Mouse (Mus musculus) 416B (cell line): ENCODE results near the gene Kcna2.
A peak's percentile ranks its signal among the peaks of the same experiment; 100 is the strongest.

Experiments
- DNase-seq: peaks from one replicate; pipeline ENCODE4 v3.0.0; 2011; ENCODE audit warnings: low read depth

The Kcna2 gene

DNA sequence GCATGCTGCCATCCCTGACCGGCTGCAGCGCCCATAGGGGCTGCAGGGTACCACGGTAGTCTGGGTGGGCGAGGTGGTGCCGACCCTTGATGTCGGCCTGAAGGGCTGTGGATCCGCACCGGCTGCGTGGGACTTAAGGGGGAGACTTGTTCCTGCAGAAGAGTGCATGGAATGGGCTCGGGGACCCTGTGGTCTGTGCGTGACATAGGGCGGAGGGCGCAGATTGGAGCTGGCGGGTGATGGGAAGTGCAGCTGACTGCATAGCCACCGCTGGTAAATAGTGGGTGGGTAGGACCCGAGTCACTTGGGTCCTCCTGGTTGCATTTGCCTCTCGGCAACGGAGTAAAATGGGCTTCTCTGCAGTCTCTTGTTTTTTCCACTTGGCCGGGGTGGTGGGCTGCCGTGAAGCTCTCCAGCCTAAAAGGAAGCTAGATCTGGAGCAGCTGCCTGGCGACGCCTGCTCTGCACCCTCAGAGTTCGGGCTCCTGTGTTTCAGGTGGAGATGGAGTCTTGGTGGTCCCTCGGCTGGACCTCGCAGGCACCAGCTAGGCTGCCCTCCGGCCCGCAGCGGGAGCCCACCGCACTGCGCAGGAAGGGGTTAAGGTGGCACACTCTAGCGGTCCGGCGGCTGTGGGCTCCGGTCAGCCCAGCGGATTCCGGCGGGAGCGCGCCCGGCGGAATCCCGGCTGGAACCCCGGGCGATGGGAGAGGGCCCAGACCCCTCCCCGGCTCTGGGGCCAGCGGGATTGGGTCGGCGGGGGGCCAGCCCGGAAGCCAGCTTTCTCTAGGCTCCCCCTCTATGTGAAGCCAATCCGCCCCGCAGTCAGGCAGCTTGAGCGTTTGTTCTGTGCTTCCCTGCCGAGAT is 1.1 kb downstream of the Kcna2 start:
- DNase-seq, result no peak

DNA sequence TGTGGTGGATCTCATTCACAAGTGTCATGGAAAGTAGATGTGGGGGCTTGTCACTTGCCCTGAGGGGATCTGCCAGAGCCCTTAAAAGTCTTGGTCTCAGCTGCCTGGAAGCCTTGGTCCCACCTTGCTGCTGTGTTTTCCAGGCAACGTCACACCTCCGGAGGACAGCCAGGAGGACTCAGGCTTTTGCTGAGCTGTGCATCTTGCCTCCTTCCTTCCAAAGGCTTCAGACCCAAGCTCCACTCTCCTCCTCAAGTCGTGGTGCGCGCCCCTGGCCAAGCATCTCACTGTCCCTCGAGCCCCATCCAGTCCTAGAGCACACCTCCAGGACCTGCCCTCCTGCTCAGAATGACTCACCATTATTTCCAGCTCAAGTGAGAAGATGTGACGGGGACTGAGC is 2.1 kb downstream of the Kcna2 start:
- DNase-seq, result no peak

DNA sequence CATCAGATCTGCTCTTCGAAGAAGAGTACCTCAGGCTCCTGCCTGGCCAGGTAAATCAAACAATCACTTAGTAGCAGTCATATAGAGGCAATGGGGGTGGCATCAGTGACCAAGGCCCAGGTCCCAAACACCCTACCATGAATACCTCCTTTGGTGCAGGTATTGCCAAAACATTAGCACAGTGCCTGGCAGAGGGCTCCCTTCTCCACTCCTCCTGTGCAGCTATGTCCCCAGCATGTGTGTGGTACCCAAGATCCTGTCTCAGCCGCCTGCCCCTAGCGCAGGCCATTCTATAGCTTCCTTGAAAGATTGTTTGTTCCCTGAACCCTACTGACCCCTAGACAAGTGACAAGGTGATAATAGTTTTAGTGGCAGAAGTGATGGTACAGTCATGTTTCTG is 2.5 kb downstream of the Kcna2 start:
- DNase-seq, result no peak

DNA sequence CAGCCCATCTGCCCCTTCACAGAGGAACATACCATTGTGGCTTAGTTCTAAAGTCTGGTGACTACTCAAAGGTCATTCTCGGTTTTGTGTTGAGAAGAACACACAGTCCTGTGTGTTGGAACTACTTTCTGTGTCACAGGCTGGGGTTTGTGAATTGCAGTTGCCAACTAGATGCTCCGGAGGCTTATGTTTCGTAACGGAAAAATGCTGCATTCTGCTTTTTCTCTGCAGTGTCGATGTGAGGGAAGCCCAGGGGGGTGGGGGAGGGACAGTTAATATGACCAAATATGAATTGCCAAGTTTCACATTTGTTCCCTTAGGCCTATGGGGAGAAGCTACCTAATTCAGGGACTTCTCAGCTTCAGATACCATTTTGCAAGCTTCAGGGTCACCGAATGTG is 5.0 kb downstream of the Kcna2 start:
- no peak for DNase-seq

DNA sequence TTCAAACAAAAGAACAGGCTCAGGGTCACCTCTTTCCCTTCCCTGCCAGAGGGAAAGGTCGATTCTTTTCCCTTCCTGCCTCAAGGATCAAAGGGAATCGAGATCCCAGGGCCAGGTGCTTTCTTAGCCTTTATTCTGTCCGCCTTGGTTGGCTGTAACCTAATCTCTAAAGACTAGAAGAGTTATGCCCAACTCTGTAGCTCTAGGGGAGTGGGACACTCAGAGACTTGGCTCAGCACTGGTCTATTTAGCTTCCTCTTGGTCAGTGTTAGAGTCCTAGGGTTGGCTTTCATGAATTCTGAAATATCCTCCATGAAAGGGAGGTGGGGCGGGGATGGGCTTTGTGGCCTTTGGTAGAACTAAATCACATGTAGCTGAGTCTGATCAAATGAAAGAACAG is 11.6 kb downstream of the Kcna2 start:
- no peak for DNase-seq

DNA sequence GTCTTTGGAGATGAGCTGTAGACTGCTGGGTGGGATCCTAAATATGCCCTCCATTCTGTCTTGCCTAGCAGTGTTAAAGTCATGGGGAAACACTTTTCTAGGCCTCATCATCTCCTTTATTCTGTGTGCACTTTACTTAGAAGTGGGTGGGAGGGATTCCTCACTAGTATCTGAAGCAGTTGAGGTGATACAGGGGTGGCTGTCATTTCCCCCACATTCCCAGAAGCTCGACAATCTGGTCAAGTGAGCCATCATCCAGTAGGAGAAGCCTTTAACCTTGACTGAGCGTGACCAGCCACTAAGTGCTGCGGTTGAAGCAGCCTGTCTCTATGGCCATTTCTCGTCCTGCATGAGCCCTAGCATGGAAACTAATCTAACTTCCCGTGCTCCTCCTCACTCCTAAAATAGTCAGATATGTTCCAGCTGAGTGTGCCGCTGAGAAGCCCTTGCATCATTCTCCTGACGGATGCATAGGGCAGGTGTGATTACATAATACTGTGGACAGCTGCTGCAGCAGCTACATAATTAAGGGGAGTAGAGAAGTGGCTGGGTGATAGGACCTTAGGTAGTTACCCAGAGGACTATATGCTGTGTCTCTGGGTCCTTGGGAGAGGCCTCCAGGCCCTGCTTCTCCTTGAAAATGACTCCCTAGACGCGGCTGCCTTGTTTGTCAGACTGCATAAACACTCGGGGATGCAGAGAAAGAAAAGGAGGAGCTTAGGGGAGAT is 12.2 kb downstream of the Kcna2 start:
- DNase-seq, result no peak

DNA sequence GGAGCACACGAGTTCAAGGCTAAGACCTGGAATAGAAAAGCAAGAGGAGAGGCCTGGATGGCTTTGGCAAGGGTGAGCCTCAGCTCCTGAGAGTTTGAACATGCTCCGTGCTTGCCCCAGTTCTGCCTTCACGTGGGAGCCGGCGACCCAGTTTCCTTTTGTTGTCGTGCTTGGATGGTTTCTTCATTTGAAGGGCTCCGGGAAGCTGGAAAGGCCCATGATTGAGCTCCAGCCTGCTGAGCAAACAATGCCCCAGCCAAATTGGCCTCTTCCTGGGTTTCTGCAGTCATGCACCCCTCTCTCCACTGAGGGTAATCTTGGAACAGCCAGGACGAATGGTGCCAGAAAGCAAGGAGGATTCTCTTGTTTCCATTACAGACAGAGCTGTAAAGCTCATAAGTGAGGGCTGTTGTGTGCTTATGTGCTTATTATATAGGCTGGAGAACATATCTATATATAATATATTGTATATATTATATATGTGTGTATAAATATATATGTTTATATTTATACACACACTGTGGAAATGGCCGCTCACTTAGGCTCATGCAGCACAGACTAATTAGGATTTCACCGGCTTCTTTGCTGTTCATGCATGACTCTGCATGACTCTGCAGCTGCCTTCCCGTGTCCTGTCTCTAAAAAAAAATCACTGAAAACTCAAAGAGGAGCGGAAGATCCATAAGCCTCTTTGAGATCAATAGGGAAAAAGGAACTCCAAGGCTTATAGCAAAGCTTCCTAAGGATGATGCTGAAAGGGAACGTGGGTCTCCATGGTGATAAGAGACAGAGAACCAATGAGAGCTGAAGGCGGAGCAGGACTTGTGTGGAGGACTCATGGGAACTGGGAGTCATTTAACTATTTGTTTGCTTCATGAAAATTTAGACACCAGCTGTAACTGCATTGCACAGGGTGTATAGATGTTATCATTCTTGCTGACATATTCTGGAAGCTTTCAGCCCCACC is 13.1 kb downstream of the Kcna2 start:
- no peak for DNase-seq

DNA sequence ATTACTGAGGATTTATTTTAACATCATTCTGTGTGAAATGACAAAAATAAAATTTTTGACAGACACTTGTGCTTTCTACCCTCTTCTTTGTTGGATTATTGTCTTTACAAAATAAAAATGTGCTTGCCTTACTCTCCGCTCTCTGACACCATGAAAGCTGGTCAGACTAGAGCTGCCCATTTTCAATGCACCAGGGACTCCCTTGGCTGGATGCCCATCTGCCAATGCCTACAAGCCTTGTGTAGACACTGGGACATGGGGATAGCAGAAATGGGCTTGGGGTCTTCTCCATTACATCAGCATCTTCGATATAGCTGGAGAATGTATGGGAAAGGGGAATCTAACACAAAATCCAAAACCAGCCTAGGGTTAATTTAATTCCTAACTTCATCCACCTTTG is 14.0 kb downstream of the Kcna2 start:
- no peak for DNase-seq

DNA sequence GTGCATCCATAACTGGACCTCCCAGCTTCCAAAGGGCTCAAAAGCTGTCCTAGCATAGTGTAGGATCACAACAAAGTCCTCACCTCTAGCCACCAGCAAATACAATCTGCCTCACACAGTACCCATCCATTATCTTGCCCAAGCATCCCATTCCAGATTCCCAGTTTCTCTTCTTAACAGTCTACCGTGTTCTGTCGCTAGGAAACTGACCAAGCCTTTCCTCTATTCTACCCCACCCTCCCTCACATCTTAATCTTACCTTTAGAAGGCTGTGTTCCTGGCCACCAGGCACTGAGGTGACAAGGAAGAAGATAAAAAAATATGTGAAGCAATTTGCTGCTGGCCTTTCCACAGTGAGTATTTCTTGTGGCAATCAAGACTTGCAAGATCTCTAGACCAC is 14.8 kb downstream of the Kcna2 start:
- no peak for DNase-seq

DNA sequence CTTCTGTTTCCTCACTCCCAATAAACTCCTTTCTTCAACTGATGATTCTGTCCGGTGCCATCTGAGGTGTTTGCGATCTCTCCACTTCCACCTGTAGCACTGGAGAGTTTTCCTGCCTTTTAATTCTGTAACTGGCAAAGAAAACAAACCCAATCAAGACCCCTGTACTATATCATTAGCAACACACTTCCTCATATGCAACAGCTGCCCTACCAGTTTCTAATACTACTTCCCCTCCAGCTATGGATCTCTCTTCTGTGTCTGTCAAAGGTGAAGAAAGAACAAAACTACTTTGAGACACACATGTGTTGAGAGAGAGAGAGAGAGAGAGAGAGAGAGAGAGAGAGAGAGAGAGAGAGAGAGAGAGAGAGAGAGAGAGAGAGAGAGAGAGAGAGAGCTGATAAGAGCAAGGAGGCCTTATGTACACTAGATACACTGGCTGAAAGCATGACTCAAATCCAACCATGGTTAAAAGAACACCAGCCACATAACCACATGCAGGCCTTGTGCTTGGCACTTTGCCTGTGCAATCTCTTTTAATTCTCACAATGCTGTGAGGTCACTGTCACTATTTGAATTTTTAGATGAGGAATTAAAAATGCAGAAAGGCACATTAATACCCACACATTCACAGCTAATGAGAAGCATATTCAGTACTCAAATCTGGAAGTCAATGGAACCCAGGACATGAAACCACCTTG is 19.1 kb downstream of the Kcna2 start:
- peak; percentile 77 for DNase-seq

DNA sequence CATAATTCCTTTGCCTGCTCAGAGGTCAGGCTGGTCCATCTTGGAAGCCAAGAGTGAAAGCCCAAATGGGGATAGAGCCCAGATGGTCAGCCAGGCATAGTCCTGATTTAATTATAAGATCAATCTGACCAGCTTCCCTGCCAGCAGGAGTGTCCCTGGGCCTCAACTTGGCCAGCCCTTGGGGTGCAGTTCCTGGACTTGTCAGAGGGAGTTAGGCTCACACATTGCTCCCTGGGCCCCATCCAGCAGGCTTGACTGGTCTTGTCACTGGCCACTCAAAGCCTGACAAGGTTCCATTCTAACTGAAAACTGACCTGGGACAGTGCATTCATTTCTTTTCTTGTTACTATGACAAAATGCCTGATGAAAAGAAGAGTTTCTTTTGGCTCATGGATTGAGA is 21.4 kb downstream of the Kcna2 start:
- no peak for DNase-seq

DNA sequence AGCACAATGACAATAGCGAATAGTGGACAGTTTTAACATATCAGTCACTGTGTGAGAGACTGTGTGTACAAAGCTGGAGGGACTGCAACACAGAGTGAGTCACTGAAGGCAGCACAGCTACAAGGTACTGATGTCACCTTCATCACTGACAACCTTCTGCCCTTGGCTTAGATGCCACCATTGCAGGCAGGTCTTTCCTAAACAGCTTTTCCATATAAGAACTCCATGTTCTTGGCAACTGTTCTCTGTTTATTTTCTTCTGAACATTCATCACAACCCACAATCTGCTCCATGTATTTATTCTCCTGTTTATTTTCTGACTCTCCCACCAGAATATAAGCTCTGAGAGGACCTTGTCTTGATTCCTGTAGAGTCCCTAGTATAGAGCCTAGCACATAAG is 26.7 kb downstream of the Kcna2 start:
- no peak for DNase-seq

DNA sequence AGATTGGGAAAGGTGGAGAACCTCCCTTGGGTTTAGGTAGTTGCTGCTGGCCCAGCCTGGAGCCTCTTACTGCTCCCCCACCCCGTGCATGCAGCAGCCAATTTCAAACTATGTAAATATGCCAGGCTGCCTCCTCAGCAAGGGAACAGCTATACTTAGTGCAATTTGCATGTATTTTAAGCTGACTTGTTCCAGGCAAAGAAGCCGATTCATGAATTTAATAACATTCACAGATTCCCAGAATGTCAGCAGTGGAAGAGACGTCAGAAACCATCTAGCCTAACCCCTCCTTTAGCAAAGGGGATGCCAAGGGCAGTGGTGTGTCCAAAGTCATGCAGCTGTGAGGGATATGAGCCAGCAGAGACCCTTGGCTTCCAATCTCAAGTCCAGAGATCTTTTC is 27.5 kb downstream of the Kcna2 start:
- DNase-seq, result no peak

DNA sequence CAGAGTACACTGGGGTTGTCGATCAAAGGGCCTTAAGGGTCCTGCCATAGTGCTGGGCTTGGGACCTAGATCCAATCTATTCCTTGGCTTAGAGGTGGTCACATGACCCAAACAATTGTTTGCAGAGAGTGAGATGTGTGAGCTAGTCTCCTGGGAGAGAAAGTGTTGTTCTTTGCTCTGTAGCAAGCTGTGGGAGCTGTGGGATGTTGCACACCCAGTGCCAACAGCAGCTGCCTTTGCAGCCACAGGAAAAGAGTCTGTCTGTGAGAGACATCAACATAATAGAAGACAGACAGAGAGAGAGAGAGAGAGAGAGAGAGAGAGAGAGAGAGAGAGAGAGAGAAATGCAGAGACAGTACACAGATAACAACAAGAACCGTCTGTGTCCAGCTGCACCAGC is 28.3 kb downstream of the Kcna2 start:
- DNase-seq, result no peak

DNA sequence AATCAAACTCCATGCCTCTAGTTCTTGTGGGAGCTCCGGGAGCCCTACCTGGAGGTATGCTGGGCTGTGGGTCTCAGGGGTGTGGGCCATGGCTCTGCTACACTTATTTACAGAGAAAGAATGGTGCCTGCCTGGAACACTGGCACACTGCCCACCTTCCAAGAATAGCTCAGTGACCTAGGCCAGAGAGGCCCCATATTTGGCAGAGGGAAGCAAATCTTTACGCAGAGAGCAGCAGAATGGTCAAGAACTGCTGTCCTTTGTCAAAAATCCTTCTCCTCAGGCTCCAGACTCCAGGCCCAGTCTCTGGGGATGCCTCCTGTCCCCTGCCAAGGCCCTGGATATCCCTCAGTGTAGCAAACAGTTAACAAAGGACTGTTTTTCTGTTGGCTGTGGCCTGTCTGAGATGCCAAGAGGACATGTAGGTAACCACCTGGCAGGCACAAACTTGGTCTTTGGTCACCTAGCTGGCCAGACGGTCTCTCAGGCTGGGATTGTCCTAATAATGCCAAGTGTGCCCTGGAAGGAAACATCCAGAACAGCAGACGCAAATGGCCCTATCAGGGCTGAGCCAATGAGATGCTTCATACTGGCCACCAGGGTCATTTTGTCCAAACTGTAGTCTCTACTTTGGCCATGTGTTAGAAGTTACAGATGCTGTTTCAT is 29.8 kb downstream of the Kcna2 start:
- no peak for DNase-seq

DNA sequence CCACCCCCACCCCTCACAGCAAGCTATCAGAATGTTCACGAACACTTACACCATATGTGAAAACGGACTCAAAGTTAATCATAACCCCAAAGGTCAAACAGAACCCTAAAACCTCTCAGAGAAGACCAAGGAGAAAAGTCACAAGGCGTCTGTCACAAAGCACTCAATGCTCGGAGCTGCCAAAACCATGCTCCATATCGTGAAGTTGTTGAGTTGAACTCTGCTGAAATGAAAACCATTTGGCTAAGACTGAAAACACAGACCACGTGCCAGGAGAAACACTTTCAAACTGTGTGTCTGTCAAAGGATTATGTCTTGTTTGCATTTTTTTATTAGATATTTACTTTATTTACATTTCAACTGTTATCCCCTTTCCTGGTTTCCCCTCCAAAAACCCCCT is 30.9 kb downstream of the Kcna2 start:
- no peak for DNase-seq

DNA sequence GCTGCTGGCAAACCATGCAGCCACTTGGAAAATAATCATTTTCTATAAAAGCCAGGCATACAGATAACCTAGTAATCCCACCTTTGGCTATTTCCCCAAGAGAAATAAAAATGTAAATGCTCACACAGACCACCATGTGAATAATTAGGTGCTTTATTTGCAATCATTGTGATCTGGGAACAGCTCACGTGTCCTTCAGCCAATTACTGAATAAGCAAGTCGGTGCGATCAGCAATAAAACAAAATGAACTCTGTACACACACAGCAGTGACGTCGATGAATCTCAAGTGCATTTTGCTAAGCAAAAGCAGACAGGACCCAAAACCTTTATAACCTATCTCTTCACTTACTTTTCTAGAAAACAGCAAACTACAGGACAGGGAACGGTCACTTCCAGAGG is 31.7 kb downstream of the Kcna2 start:
- no peak for DNase-seq

DNA sequence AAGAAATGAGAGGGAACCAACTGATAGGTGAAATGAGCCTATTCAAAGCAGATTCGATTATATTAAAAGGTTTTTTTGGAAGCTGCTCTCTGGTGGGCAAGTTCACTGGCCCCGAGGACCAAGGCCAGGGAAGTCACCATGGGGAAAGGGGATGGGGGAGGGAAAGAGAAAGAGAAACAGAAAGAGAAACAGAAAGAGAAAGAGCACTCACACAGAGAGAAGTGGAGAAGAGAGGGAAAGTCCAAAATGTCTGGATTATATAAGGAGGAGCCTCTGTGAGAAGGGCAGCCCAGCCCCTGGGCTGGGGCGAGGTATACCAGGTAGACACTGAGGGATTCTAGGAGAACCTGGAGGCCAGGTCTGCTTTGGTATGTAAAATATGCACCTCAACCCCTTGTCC is 33.5 kb downstream of the Kcna2 start:
- DNase-seq, result no peak

DNA sequence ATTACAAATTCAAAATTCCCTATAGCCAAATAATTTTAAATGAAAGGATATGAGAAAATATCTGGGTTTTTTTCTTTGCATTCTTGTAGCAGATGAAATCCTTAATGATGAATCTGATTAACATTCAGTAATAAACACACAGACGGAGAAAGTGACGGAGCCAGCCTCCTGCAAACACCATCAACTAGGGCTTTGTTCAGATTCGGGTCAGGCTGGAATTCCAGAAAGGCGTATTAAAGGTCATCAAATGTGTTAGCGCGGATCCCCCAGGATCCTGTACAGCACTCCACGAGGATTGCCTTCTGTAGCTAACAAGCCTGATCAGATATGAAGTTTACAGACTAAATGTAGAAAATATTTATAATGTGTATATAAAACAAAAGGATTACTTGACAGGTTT is 46.2 kb downstream of the Kcna2 start:
- no peak for DNase-seq

DNA sequence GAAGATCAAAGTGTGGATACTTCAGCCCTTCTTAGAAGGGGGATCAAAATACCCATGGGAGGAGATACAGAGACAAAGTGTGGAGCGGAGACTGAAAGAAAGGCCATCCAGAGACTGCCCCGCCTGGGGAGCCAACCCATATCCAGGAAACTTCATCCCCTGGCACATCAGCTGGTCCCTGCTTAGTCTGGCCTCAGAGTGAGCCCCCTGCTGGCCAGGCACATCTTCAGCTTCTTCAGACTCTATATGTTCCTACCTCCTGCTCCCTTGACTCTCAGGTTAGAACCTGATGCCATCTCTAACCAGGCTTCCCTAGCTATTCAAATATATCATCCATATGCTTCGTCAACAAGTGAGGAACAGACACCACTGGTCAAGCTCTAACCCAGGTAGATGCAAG is 48.1 kb downstream of the Kcna2 start:
- DNase-seq, result peak; percentile 51

DNA sequence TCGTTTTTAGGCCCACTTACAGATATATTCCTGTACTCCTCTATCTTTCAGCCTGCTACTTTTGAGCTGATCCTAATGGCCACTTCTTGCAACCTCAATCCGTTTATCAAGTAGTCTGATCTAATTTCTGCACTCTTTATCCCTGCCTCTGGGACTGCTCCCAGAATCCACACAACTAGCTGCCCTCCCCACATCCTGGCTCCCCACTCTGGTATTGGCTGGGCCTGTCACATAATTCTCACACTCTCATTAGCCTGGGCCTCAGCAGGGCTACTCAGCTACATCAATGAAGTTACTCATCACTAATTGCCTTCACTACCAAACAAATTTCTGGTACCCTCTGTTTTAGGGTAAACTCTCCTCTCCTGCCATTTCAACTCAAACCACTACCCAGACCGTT is 49.5 kb downstream of the Kcna2 start:
- DNase-seq, result no peak
